Mouse (Mus musculus) adrenal gland, adult 8-10 months (tissue): ENCODE data around the gene Ublcp1. TPM values are rescaled to one million over a fixed set of nuclear protein-coding genes. Genes with fewer than 3 reads are reported as not detected.

ENCODE experiments used
- DNase-seq: peaks from one replicate; pipeline ENCODE4 v3.0.0; 2022
- microRNA-seq, 2 experiments: library from miRNA; unstranded; fragments of <30 nt; microRNA quantifications; one replicate each; pipeline ENCODE4 v1.2.0; 2022
- total RNA-seq, 4 experiments: library from RNA; stranded (reverse); gene quantifications; 2 replicates each; pipeline ENCODE4 v1.2.4; 2022

The Ublcp1 gene
- total RNA-seq, 4 experiments from 2014 or later: 35.1 to 58.6 (median 50.5) TPM

DNA sequence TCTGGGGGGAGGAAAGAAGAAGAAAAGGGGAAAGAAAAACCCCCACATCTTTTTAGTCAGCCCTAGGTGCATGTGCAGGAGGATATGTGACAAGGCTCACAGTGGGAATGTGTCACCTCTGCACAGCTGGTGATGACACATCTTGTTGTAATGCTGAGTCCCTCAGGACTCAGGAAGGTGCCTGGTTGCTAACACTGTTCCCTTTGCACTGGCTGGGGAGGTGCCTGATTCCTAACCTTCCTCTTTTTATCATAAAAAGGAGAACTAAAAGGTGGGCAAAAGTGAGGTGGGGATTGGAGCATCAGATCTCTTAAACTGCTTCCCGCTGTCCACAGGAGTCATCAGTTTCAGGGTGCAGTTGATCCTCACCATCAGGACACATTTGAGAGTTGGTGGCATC, 52.9 kb downstream of the Ublcp1 start:
- no peak for DNase-seq

DNA sequence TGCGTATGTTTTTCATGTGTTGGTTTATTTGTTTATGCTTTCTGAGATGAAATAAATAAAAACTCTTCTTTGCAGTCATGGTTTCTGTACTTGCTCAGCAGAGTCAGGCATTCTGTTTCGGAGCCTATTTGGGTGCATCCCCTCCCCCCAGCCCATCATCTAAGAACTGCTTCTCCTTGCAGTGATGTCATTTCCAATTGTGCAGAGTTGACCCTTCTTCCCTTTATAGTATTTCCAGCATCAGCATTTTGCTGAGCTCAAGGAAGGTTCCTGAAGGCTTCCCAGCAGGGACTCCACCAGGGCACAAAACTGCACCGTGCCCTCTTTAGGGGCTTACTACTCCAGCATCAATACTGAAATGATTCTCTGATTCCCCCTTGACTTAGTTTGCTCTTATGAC, 55.7 kb downstream of the Ublcp1 start:
- no peak for DNase-seq

DNA sequence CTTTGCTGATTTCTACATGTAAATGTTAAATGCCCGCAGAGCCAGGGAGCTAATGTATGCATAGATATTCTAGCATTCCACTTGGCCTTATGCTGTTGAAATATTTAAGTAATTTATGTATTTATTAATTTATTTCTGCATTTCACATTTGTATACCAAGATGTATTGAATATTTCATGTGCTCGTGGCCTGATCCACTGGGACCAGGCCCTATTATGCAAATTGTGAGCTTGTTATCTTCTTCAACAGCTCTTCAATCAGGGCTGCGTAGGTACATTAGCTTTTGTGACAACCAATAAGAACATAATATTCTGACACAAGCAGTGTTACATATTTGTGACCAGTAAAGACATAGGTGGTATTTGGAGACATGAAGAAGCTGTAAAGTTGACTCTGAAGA, 56.9 kb downstream of the Ublcp1 start:
- no peak for DNase-seq

DNA sequence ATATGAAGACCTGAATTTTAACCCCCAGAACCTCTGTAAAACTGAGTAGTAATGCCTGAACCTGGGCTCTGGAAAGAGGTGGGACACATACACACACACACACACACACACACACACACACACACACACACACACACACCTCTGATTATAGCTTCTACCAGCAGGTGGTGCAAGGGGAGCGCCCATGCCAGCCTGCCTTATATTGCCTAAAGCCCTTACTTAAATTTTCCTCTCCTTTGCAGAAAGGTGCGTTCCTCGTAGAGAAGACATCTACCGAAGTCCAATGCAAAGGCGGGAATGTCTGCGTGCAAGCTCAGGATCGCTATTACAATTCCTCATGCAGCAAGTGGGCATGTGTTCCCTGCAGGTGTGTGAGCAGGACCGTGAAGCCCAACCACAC, 58.0 kb downstream of the Ublcp1 start:
- DNase-seq: no peak

DNA sequence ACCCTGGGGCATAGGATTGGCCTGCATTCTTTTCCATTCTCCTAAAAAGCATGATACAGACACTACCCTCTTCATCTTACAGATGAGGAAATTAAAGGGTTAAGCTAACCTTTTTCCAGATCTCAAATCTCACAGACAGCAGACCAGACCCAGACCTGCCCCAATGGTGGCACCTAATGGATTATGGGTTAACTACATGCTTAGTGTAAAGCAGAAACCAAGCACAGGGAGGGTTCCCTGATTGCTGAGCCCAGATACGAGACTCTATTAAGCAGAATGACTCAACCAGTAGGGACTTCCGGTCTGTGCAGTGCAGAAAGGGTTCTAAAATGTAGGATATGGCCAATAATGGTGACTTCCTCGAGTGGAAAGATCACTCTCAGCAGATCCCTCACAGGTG, 59.9 kb downstream of the Ublcp1 start:
- DNase-seq: no peak

DNA sequence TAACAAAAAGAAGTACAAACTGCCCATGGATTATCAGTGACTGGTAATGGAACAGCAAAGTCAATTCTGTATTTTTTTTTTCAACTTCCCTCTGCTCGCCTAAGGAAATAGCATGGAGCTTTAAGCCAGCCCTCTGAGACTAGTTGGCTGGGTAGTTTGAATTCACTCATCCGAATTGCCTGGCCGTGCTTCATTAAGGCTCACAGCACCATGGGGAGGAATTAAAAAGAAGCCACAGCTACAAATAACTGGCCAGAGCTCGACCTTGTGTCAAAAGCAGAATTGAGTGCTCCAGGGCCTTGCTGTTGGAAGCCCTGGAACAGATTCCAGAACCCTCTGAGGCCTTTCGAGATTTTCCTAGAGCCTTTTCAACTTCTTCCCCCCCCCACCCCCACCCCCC, 61.7 kb downstream of the Ublcp1 start:
- DNase-seq: no peak

DNA sequence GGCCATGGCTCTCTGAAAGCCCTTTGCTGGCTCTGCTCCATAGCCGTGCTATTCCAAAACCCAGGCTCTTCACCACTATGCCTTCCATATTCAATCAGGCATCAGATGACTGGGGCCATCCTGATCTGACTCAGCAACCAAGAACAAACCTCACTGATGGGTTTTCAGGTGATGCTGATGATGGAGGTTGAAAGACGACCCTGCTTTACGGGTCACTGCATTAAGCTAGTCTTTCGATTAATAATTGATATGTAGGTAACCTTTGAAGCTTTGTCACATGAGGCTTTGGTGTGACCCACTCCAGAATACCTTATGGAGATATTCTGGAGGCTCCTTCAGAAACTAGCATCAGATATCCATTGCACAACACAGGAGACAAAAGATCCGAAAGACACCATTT, 63.8 kb downstream of the Ublcp1 start:
- DNase-seq: no peak

DNA sequence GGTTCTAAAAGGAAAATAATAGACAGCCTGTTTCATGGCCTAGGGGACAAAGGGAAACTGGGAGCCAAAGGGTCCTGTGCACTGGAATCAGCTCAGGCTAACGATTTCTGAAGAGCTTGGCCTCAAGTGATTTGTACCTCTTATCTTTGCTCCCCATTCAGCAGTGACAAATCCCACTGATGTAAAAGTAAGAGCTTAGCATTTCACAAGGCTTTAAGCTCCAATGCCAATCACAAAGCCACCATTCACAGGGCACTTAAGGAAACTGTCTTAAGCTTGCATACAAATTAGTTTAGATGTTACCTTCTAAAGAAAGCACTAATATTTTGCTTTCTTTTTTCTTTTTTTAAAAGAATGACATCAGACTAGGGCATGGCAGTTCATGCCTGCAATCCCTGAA, 64.3 kb downstream of the Ublcp1 start:
- DNase-seq: no peak

DNA sequence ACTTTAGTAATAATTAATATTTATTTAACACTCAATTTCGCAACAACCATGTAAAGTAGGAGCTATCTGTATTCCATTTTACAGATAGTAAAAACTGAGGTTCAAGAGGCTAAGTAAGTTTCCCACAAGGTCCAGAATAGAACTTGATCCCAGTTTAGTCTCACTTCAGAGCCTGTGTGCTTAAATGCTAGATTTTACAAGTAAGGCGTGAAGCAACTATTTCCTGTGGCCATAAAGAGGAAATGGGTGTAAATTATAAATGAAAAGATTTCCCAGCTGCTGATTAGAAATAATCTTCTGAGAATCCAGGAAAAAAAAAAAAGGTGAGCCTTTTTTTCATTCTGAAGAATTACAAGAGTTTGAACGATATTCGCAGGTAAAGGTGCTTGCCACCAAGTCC, 65.2 kb downstream of the Ublcp1 start:
- no peak for DNase-seq

Small RNAs within 50 kb of the gene (microRNA-seq; reads per million reads assigned to microRNA genes)
- gene Gm22121: 0 reads per million in 2 experiments

Other genes with a start within 250 kb of the Ublcp1 start
- not detected for gene Il12b, start 70.4 kb downstream of the Ublcp1 start, total RNA-seq
- gene Rnf145, start 48.5 kb upstream of the Ublcp1 start, total RNA-seq: 10 to 100 TPM; 81.6 to 96.2 (median 89.6) TPM
- 10 to 100 TPM; 14.1 to 32.8 (median 23.1) TPM for gene Ebf1, start 146.8 kb upstream of the Ublcp1 start, total RNA-seq